In the genomic region with DNA sequence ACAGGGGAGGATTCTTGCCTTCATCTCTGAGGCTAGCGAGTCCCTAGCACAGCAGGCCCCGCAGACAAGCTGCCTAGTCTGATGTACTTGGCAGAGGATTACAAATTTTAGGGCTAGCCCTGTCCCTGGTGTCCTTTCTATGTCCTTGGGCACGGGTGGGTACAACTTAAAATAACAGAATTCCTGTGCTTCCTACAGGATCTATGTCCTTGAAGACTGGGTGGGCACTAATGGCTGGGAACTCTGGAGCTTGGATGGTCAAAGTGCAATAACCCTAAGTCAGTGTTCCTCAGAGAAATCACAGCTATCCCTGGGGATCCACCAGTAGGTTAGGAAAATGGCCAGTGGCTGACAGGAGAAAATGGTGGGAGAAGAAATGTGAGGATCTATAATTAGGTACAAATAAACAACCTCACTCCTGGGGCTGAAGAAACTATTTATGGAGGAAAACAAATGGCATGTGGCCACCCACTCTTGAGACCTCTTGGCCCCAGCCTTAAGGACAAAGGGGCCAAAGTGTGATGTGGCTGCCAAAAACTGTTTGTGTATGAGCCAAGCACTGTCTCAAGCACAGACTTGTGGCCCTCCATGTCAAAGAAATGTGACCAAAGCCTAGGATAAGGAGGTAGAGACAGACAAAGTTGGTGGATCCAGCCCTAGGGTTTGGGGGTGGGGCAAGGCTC, we compare ENCODE assay signal across 11 mouse cellular contexts. TPM values are rescaled to one million over a fixed set of nuclear protein-coding genes. Genes with fewer than 3 reads are reported as not detected.
DNase-seq lines count a peak whose midpoint lies in the region; ATAC-seq and TF ChIP-seq lines count a peak whose summit lies in the region.
"Had no signal": no experiment of that assay in that cellular context is flagged by ENCODE, and none has a peak within 500 bp of the region (broad histone marks: within the 10 kb centered on the region; RNA-seq: fewer than 3 reads in every experiment).

No protein-coding gene starts in this region.

- no peak for TF ChIP-seq POLR2A in liver, adult 2 months (IDR thresholded peaks at IDR 0.05; ENCODE audit: extremely low read depth, insufficient read depth, low read length)
- no peak for TF ChIP-seq POLR2A in myocyte (IDR thresholded peaks at IDR 0.05; ENCODE audit: insufficient read length, low read depth)

- peak; percentile 26 to 30 for DNase-seq in cerebellum, postnatal 10 days
- no peak for DNase-seq in liver, adult 2 months (ENCODE audit: extremely low read depth, low read depth, low spot score)
- DNase-seq in liver, embryonic 11.5 days (ENCODE audit: low spot score), result no peak
- peak; percentile 52 to 61 for DNase-seq in heart, postnatal 36 days
- no peak for DNase-seq in midbrain, postnatal 0 days (ENCODE audit: low spot score)
- DNase-seq in embryo, embryonic 10 days (ENCODE audit: low spot score), result no peak
- DNase-seq: right cerebral cortex, adult 18-20 months had no signal

- no peaks in the 10 kb centered on the region for H3K9me3 ChIP-seq in liver, embryonic 11.5 days (ENCODE audit: control insufficient read depth, low read length)
- H3K9me3 ChIP-seq in midbrain, postnatal 0 days (ENCODE audit: low read length), result no peaks in the 10 kb centered on the region
- H3K9me3 ChIP-seq: embryonic facial prominence, embryonic 12.5 days had no signal

- no peak for TF ChIP-seq CTCF in liver, adult 2 months (IDR thresholded peaks at IDR 0.05; ENCODE audit: low read depth, low read length)
- no peak for TF ChIP-seq CTCF in midbrain, postnatal 0 days (IDR thresholded peaks at IDR 0.05)

- no peaks in the 10 kb centered on the region for H3K36me3 ChIP-seq in liver, adult 2 months (ENCODE audit: control insufficient read depth, insufficient read depth, low read length)
- H3K36me3 ChIP-seq in liver, embryonic 11.5 days (ENCODE audit: control insufficient read depth, insufficient read depth, low read length), result peaks cover 2% of the 10 kb centered on the region
- H3K36me3 ChIP-seq in myocyte (ENCODE audit: control insufficient read depth, insufficient read depth), result no peaks in the 10 kb centered on the region
- no peaks in the 10 kb centered on the region for H3K36me3 ChIP-seq in midbrain, postnatal 0 days (ENCODE audit: insufficient read depth, low read length)

- 54% methylated on average over 3 of the region's 3 CpGs for WGBS in liver, adult 2 months
- WGBS in liver, embryonic 11.5 days, result 84% methylated on average over 3 of the region's 3 CpGs
- 70% methylated on average over 3 of the region's 3 CpGs for WGBS in midbrain, postnatal 0 days

- no peaks in the 10 kb centered on the region for H3K27me3 ChIP-seq in liver, adult 2 months (ENCODE audit: control insufficient read depth, insufficient read depth, low read length)
- H3K27me3 ChIP-seq in liver, embryonic 11.5 days (replicated peaks; ENCODE audit: control insufficient read depth, insufficient read depth, low read length), result no peaks in the 10 kb centered on the region
- H3K27me3 ChIP-seq in myocyte (ENCODE audit: control insufficient read depth, insufficient read depth, insufficient read length), result no peaks in the 10 kb centered on the region
- no peaks in the 10 kb centered on the region for H3K27me3 ChIP-seq in midbrain, postnatal 0 days (ENCODE audit: insufficient read depth, low read length)
- H3K27me3 ChIP-seq: embryonic facial prominence, embryonic 12.5 days had no signal

- H3K9ac ChIP-seq in liver, adult 2 months (ENCODE audit: low read depth, low read length), result no peak overlapping the region
- no peak overlapping the region for H3K9ac ChIP-seq in liver, embryonic 11.5 days (ENCODE audit: low read depth, low read length)
- H3K9ac ChIP-seq in midbrain, postnatal 0 days (replicated peaks; ENCODE audit: low read length, poor library complexity, severe bottlenecking), result no peak overlapping the region
- H3K9ac ChIP-seq: embryonic facial prominence, embryonic 12.5 days had no signal

- intact Hi-C loops in heart, postnatal 36 days (cut with DNase I), result loop anchor here (2.0 kb wide), 1 partner anchor 23 kb away; no protein-coding TSS in a partner anchor

- peaks cover 59% of the 10 kb centered on the region for H3K79me2 ChIP-seq in liver, adult 2 months (ENCODE audit: control insufficient read depth, insufficient read depth, low read length)
- H3K79me2 ChIP-seq in myocyte (ENCODE audit: control insufficient read depth, insufficient read depth), result peaks cover 78% of the 10 kb centered on the region

- peaks cover 44% of the 10 kb centered on the region for H3K4me1 ChIP-seq in liver, adult 2 months (ENCODE audit: control insufficient read depth, insufficient read depth, low read length)
- H3K4me1 ChIP-seq in liver, embryonic 11.5 days (replicated peaks; ENCODE audit: control insufficient read depth, insufficient read depth, low read length), result peaks cover 25% of the 10 kb centered on the region
- H3K4me1 ChIP-seq in midbrain, postnatal 0 days (ENCODE audit: insufficient read depth, low read length), result peaks cover 25% of the 10 kb centered on the region

- peak overlapping the region; percentile 30 for H3K27ac ChIP-seq in liver, adult 2 months (replicated peaks; ENCODE audit: insufficient read depth, low read depth, low read length)
- no peak overlapping the region for H3K27ac ChIP-seq in liver, embryonic 11.5 days (ENCODE audit: low read depth, low read length)
- H3K27ac ChIP-seq in midbrain, postnatal 0 days (ENCODE audit: low read depth, low read length), result no peak overlapping the region
- H3K27ac ChIP-seq: embryonic facial prominence, embryonic 12.5 days; macrophage had no signal

- H3K4me2 ChIP-seq in liver, embryonic 11.5 days, result no peak overlapping the region
- H3K4me2 ChIP-seq in myocyte (ENCODE audit: low read depth), result peak overlapping the region; percentile 59
- H3K4me2 ChIP-seq in midbrain, postnatal 0 days (ENCODE audit: low read depth, low read length, poor library complexity, severe bottlenecking), result no peak overlapping the region
- H3K4me2 ChIP-seq: embryonic facial prominence, embryonic 12.5 days had no signal

- no peak overlapping the region for H3ac ChIP-seq in myocyte (ENCODE audit: control insufficient read depth, insufficient read length)

- no peak overlapping the region for H3K4me3 ChIP-seq in liver, adult 2 months (ENCODE audit: insufficient read depth, low read depth, low read length)
- no peak overlapping the region for H3K4me3 ChIP-seq in liver, embryonic 11.5 days (ENCODE audit: low read depth, low read length)
- H3K4me3 ChIP-seq in myocyte, result no peak overlapping the region
- no peak overlapping the region for H3K4me3 ChIP-seq in midbrain, postnatal 0 days (ENCODE audit: low read depth, low read length)
- H3K4me3 ChIP-seq: embryonic facial prominence, embryonic 12.5 days had no signal

- no peak for ATAC-seq in cerebellum, adult (ENCODE audit: insufficient number of reproducible peaks, low FRiP score, low TSS enrichment)
- no peak for ATAC-seq in liver, embryonic 11.5 days (replicated peaks; ENCODE audit: low FRiP score)
- ATAC-seq in midbrain, postnatal 0 days (ENCODE audit: low FRiP score), result no peak

TF ChIP-seq in myocyte, 11 proteins besides CTCF, POLR2A, EP300 and RAD21:
- TF ChIP-seq MAX (IDR thresholded peaks at IDR 0.05; ENCODE audit: low read depth) (no peak), MYOD1 (IDR thresholded peaks at IDR 0.05; ENCODE audit: control insufficient read depth in 1 of 3, insufficient read length in 2 of 3, low read depth in 2 of 3) (peak in 1 of 3 experiments; percentile 26)

RNA-seq across cellular contexts. Expression of gene Rab11b, which starts 4.1 kb away (rescaled TPM):
- 23.3 and 45.2 TPM in 2 replicates for total RNA-seq in liver, adult 2 months (2014; rRNA removed)
- polyA plus RNA-seq in liver, adult 2 months (2012; rRNA removed), result 168 and 177 TPM in 2 replicates
- polyA plus RNA-seq in liver, embryonic 11.5 days (2014; fragmentation: Nextera tagmentation; extraction: Ambion mirVana), result 184 and 199 TPM in 2 replicates
- 100 to 1,000 TPM; 269 to 304 TPM for total RNA-seq in heart, postnatal 36 days (2021)
- 126 TPM for polyA plus RNA-seq in myocyte (2012; fragmentation: generic; extraction: Trizol)
- total RNA-seq in midbrain, postnatal 0 days (2014; rRNA removed), result 120 and 158 TPM in 2 replicates
- polyA plus RNA-seq in midbrain, postnatal 0 days (2015; fragmentation: Nextera tagmentation; extraction: Ambion mirVana), result 607 and 619 TPM in 2 replicates

RNA-seq across cellular contexts. Expression of gene Angptl4, which starts 25.4 kb away (rescaled TPM):
- total RNA-seq in liver, adult 2 months (2014; rRNA removed), result 129 and 142 TPM in 2 replicates
- polyA plus RNA-seq in liver, adult 2 months (2012; rRNA removed), result 28.1 and 49.5 TPM in 2 replicates
- polyA plus RNA-seq in liver, embryonic 11.5 days (2014; fragmentation: Nextera tagmentation; extraction: Ambion mirVana), result 28.1 and 31.9 TPM in 2 replicates
- 10 to 100 TPM; 18.2 to 58.8 TPM for total RNA-seq in heart, postnatal 36 days (2021)
- polyA plus RNA-seq in myocyte (2012; fragmentation: generic; extraction: Trizol), result 42.8 TPM
- total RNA-seq in midbrain, postnatal 0 days (2014; rRNA removed), result 21.4 and 22.5 TPM in 2 replicates
- 27.5 and 33.5 TPM in 2 replicates for polyA plus RNA-seq in midbrain, postnatal 0 days (2015; fragmentation: Nextera tagmentation; extraction: Ambion mirVana)

RNA-seq across cellular contexts. Expression of gene March2, which starts 37.8 kb away (rescaled TPM):
- total RNA-seq in liver, adult 2 months (2014; rRNA removed), result 65.1 and 71.2 TPM in 2 replicates
- polyA plus RNA-seq in liver, adult 2 months (2012; rRNA removed), result 92.3 and 94.0 TPM in 2 replicates
- 92.1 and 95.7 TPM in 2 replicates for polyA plus RNA-seq in liver, embryonic 11.5 days (2014; fragmentation: Nextera tagmentation; extraction: Ambion mirVana)
- 100 to 1,000 TPM; 141 to 157 TPM for total RNA-seq in heart, postnatal 36 days (2021)
- polyA plus RNA-seq in myocyte (2012; fragmentation: generic; extraction: Trizol), result 51.5 TPM
- 90.1 and 100 TPM in 2 replicates for total RNA-seq in midbrain, postnatal 0 days (2014; rRNA removed)
- polyA plus RNA-seq in midbrain, postnatal 0 days (2015; fragmentation: Nextera tagmentation; extraction: Ambion mirVana), result 65.2 and 65.9 TPM in 2 replicates

RNA-seq across cellular contexts. Expression of gene Kank3, which starts 54.1 kb away (rescaled TPM):
- total RNA-seq in liver, adult 2 months (2014; rRNA removed), result 6.0 and 7.3 TPM in 2 replicates
- 9.5 and 13.4 TPM in 2 replicates for polyA plus RNA-seq in liver, adult 2 months (2012; rRNA removed)
- polyA plus RNA-seq in liver, embryonic 11.5 days (2014; fragmentation: Nextera tagmentation; extraction: Ambion mirVana), result 21.4 and 23.4 TPM in 2 replicates
- 10 to 100 TPM; 55.7 to 81.7 TPM for total RNA-seq in heart, postnatal 36 days (2021)
- 8.3 TPM for polyA plus RNA-seq in myocyte (2012; fragmentation: generic; extraction: Trizol)
- total RNA-seq in midbrain, postnatal 0 days (2014; rRNA removed), result 19.8 and 38.4 TPM in 2 replicates
- 46.2 and 50.0 TPM in 2 replicates for polyA plus RNA-seq in midbrain, postnatal 0 days (2015; fragmentation: Nextera tagmentation; extraction: Ambion mirVana)

Comparison
In these comparisons a context has a peak if more than half of its experiments do, and no peak if none do; other contexts are left out.
1. DNase-seq: peak in cerebellum, postnatal 10 days (2 of 2) and heart, postnatal 36 days (2 of 2); none in liver, adult 2 months (single experiment), liver, embryonic 11.5 days (single experiment), midbrain, postnatal 0 days (single experiment) and embryo, embryonic 10 days (single experiment).